Mouse (Mus musculus): ENCODE results near the gene 1700069L16Rik. TPM values are rescaled to one million over a fixed set of nuclear protein-coding genes. Genes with fewer than 3 reads are reported as not detected.

The 1700069L16Rik gene
- polyA plus RNA-seq, 1 experiment from 2014 or later: not detected

DNA sequence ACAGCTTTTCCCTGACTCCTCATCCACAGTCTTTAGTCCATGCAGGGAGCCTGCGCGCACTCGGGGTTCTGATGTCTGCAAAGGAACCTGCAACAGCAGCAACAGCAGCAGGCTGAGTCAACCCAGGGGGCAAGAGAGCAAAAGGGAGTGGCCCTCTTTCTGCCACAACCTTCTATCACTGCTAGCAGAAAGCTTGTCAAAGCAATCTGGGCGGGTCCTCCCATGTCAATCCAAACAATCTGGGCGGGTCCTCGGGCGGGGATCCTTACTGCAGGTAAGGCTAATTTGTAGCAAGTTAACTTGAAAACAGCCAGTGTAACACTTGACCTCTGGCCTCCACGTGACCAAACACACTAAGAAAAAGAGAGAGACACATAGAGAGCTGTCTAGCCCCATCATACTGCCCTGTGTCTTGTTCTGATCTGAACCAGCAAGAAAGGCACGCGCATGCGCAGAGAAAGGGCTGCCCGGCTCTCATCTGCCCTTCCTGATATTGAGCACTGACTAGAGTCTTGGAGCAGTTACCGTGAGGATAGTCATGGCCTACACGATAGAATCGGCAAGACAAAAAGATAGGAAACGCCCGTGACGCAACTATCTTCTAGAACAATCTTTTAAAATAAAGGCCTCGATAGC, 24.1 kb downstream of the 1700069L16Rik start:
- Histone ChIP-seq H3K4me2 (ENCODE audit: low read depth, low read length) (no peak overlapping the region), H3K4me3 (ENCODE audit: low read length) (no peak overlapping the region), H3K36me3 (ENCODE audit: control insufficient read depth, insufficient read depth, low read length) (no peaks in the 10 kb centered on the region), H3K9ac (ENCODE audit: low read length) (no peak overlapping the region), H3K27me3 (ENCODE audit: control insufficient read depth, insufficient read depth, low read depth, low read length) (no peaks in the 10 kb centered on the region), H3K27ac (ENCODE audit: low read length) (no peak overlapping the region), H3K9me3 (ENCODE audit: control insufficient read depth, low read length) (no peaks in the 10 kb centered on the region), H3K4me1 (replicated peaks; ENCODE audit: control insufficient read depth, insufficient read depth, low read length) (peaks cover 9% of the 10 kb centered on the region)
- ATAC-seq (ENCODE audit: low read depth): no peak
- 76% methylated on average over 19 of the region's 19 CpGs for WGBS

DNA sequence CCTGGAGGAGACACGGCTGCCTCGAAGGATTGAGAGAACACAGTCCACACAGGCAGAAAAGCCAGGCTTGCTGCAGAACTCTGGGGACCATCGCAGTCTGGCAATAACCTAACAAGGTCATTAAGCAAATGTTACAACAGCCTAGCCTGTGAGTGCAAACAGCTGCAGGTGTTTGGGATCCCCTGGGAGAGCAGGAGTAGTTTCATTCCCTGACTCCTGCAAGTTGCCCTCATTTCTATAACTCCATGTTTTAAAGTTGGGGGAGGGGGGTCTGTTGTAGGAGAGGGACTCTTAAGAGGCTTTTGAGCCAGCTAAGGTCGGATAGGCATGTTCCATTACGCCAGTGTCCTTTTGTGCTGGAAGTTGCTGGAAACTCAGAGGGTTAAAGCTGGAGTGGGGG, 30.2 kb downstream of the 1700069L16Rik start:
- Histone ChIP-seq H3K4me2 (ENCODE audit: low read depth, low read length) (no peak overlapping the region), H3K4me1 (replicated peaks; ENCODE audit: control insufficient read depth, insufficient read depth, low read length) (no peaks in the 10 kb centered on the region; the same call in 1 of the 2 replicates), H3K36me3 (ENCODE audit: control insufficient read depth, insufficient read depth, low read length) (no peaks in the 10 kb centered on the region), H3K27me3 (ENCODE audit: control insufficient read depth, insufficient read depth, low read depth, low read length) (no peaks in the 10 kb centered on the region), H3K27ac (ENCODE audit: low read length) (no peak overlapping the region), H3K4me3 (ENCODE audit: low read length) (no peak overlapping the region), H3K9ac (ENCODE audit: low read length) (no peak overlapping the region), H3K9me3 (ENCODE audit: control insufficient read depth, low read length) (no peaks in the 10 kb centered on the region)
- 50% methylated on average over 5 of the region's 5 CpGs for WGBS
- no peak for ATAC-seq (ENCODE audit: low read depth)

DNA sequence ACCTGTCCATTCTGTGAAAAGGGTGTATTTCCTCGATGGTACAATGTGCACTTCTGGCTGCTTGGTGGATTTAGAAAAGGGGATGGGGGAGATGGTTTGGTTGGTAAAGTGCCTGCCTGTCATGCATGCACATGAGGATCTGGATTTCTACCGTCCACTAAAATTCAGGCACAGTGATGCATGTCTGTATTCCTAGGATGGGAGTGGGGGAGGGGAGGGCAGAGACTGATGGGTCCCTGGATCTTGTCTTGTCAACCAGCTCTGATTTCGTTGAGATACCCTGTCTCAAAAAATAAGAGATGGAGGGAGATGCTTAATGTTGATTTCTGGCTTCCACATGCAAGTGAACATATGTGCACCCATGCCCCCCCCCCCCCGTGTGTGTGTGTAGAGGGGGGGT, 30.6 kb downstream of the 1700069L16Rik start:
- H3K9ac ChIP-seq (ENCODE audit: low read length): no peak overlapping the region
- no peak for ATAC-seq (ENCODE audit: low read depth)
- no peaks in the 10 kb centered on the region for H3K36me3 ChIP-seq (ENCODE audit: control insufficient read depth, insufficient read depth, low read length)
- no peak overlapping the region for H3K4me3 ChIP-seq (ENCODE audit: low read length)
- no peaks in the 10 kb centered on the region for H3K9me3 ChIP-seq (ENCODE audit: control insufficient read depth, low read length)
- no peaks in the 10 kb centered on the region for H3K27me3 ChIP-seq (ENCODE audit: control insufficient read depth, insufficient read depth, low read depth, low read length)
- WGBS: 51% methylated on average over 4 of the region's 4 CpGs
- H3K27ac ChIP-seq (ENCODE audit: low read length): no peak overlapping the region
- H3K4me1 ChIP-seq (replicated peaks; ENCODE audit: control insufficient read depth, insufficient read depth, low read length): no peaks in the 10 kb centered on the region; the same call in 1 of the 2 replicates
- no peak overlapping the region for H3K4me2 ChIP-seq (ENCODE audit: low read depth, low read length)

DNA sequence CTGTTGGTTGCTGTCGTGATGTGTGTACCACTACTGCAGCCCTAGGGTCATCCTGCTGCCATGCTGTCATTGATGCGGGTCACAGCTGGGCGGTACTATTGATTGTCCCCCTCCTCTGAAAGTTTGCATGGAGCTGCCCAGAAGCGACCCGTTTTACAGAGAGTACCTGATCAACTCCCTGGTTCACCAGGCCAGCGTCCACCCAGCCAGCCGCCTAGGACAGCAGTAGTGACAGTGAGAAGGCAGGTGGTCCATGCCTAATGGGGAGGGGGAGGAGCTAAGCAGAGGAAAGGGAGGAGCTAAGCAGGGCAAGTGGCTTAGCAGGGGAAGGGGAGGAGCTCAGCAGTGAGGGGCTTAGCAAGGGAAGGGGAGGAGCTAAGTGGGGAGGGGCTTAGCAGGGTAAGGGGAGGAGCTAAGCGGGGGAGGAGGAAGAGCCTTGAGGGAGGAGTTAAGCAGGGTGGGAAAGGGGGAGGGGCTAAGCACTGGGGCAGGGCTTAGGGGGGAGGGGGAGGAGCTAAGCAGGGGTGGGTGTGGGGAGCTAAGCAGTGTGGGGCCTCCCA, 31.3 kb downstream of the 1700069L16Rik start:
- no peak overlapping the region for H3K4me2 ChIP-seq (ENCODE audit: low read depth, low read length)
- H3K9ac ChIP-seq (ENCODE audit: low read length): no peak overlapping the region
- H3K27me3 ChIP-seq (ENCODE audit: control insufficient read depth, insufficient read depth, low read depth, low read length): no peaks in the 10 kb centered on the region
- H3K4me1 ChIP-seq (replicated peaks; ENCODE audit: control insufficient read depth, insufficient read depth, low read length): no peaks in the 10 kb centered on the region; the same call in 1 of the 2 replicates
- no peak for ATAC-seq (ENCODE audit: low read depth)
- H3K36me3 ChIP-seq (ENCODE audit: control insufficient read depth, insufficient read depth, low read length): no peaks in the 10 kb centered on the region
- no peak overlapping the region for H3K4me3 ChIP-seq (ENCODE audit: low read length)
- no peak overlapping the region for H3K27ac ChIP-seq (ENCODE audit: low read length)
- WGBS: 85% methylated on average over 8 of the region's 8 CpGs
- H3K9me3 ChIP-seq (ENCODE audit: control insufficient read depth, low read length): no peaks in the 10 kb centered on the region

DNA sequence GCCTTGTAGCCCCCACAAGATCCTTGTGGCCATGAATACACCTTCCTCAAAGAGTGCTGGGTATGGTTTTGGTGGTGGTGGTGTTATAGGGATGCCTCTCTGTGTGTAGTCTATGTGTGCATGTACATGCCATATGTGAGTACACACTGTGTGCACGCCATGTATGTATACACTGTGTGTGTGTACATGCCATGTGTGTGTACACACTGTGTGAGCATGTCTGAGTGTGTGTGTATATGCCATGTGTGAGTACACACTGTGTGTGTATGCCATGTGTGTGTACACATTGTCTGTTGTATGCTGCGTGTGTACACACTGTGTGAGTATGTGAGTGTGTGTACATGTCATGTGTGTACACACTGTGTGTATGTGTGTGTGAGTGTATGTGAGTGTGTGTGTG, 33.7 kb downstream of the 1700069L16Rik start:
- H3K27me3 ChIP-seq (ENCODE audit: control insufficient read depth, insufficient read depth, low read depth, low read length): no peaks in the 10 kb centered on the region
- ATAC-seq (ENCODE audit: low read depth): no peak
- H3K27ac ChIP-seq (ENCODE audit: low read length): no peak overlapping the region
- H3K4me2 ChIP-seq (ENCODE audit: low read depth, low read length): no peak overlapping the region
- no peaks in the 10 kb centered on the region for H3K9me3 ChIP-seq (ENCODE audit: control insufficient read depth, low read length)
- H3K4me1 ChIP-seq (replicated peaks; ENCODE audit: control insufficient read depth, insufficient read depth, low read length): no peaks in the 10 kb centered on the region; the same call in 1 of the 2 replicates
- H3K4me3 ChIP-seq (ENCODE audit: low read length): no peak overlapping the region
- WGBS: 86% methylated on average over 2 of the region's 2 CpGs
- H3K9ac ChIP-seq (ENCODE audit: low read length): no peak overlapping the region
- H3K36me3 ChIP-seq (ENCODE audit: control insufficient read depth, insufficient read depth, low read length): no peaks in the 10 kb centered on the region

DNA sequence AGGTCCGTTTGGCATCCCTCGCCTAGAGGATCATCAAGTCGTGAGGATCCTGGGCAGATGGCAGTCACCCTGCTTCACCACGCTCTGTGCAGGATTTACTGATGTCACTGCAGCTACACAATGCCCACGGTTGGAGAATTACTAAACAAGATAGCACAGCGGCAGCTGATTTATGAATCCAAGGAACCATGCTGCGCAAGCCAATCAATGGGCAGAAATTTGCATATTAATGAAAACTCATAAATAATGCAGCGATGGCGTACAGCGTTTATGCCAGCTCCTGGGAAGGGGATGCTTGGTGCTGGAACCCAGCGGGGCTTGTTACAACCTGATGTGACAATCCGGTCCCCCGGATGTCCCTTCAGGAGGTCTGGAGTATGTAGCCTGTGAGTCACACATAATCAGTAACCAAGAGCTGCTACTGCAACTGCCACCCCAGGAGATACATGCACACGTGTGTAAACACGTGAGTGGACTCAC, 34.5 kb downstream of the 1700069L16Rik start:
- WGBS: 76% methylated on average over 15 of the region's 15 CpGs
- Histone ChIP-seq H3K9me3 (ENCODE audit: control insufficient read depth, low read length) (no peaks in the 10 kb centered on the region), H3K36me3 (ENCODE audit: control insufficient read depth, insufficient read depth, low read length) (no peaks in the 10 kb centered on the region), H3K9ac (ENCODE audit: low read length) (no peak overlapping the region), H3K4me3 (ENCODE audit: low read length) (no peak overlapping the region), H3K4me2 (ENCODE audit: low read depth, low read length) (no peak overlapping the region), H3K27me3 (ENCODE audit: control insufficient read depth, insufficient read depth, low read depth, low read length) (no peaks in the 10 kb centered on the region), H3K4me1 (replicated peaks; ENCODE audit: control insufficient read depth, insufficient read depth, low read length) (no peaks in the 10 kb centered on the region; the same call in 1 of the 2 replicates), H3K27ac (ENCODE audit: low read length) (no peak overlapping the region)
- ATAC-seq (ENCODE audit: low read depth): no peak

DNA sequence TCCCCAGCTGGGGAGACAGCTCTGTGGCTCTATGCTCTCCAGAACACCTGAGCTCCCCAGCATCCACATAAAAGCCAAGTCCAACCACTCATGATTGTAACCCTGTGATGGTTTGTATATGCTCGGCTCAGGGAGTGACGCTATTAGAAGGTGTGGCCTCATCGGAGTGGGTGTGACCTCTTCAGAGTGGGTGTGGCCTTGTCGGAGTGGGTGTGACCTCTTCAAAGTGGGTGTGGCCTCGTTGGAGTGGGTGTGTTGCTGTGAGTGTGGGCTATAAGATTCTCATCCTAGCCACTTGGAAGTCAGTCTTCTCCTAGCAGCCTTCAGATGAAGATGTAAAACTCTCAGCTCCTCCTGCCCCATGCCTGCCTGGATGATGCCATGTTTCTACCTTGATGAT, 37.1 kb downstream of the 1700069L16Rik start:
- Histone ChIP-seq H3K4me3 (ENCODE audit: low read length) (no peak overlapping the region), H3K27ac (ENCODE audit: low read length) (no peak overlapping the region), H3K36me3 (ENCODE audit: control insufficient read depth, insufficient read depth, low read length) (no peaks in the 10 kb centered on the region), H3K4me1 (replicated peaks; ENCODE audit: control insufficient read depth, insufficient read depth, low read length) (no peaks in the 10 kb centered on the region), H3K4me2 (ENCODE audit: low read depth, low read length) (no peak overlapping the region), H3K9me3 (ENCODE audit: control insufficient read depth, low read length) (no peaks in the 10 kb centered on the region), H3K27me3 (ENCODE audit: control insufficient read depth, insufficient read depth, low read depth, low read length) (no peaks in the 10 kb centered on the region), H3K9ac (ENCODE audit: low read length) (no peak overlapping the region)
- WGBS: 75% methylated on average over 5 of the region's 5 CpGs
- ATAC-seq (ENCODE audit: low read depth): no peak

DNA sequence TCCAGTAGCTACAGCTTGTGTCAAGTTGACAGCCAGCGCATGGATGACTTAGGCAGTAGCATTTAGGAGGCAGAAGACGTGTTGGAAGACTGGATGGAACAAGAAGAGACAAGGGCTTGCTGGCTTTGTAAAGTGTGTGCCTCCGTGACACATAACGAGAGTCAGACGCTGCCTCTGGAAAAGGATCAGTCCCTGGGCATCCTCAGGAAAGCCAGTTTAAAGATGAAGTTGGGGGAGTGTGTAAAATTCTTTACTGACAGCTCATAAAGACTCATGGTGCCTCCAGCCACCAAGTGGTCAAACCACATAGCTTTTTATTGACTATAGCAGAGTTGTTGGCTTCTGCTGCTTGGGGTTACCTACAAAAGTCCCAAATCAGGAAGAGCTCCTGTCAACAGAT, 39.1 kb downstream of the 1700069L16Rik start:
- WGBS: 54% methylated on average over 5 of the region's 5 CpGs
- H3K9me3 ChIP-seq (ENCODE audit: control insufficient read depth, low read length): no peaks in the 10 kb centered on the region
- no peaks in the 10 kb centered on the region for H3K4me1 ChIP-seq (replicated peaks; ENCODE audit: control insufficient read depth, insufficient read depth, low read length)
- no peaks in the 10 kb centered on the region for H3K36me3 ChIP-seq (ENCODE audit: control insufficient read depth, insufficient read depth, low read length)
- no peak overlapping the region for H3K4me3 ChIP-seq (ENCODE audit: low read length)
- H3K4me2 ChIP-seq (ENCODE audit: low read depth, low read length): no peak overlapping the region
- H3K27me3 ChIP-seq (ENCODE audit: control insufficient read depth, insufficient read depth, low read depth, low read length): no peaks in the 10 kb centered on the region
- no peak for ATAC-seq (ENCODE audit: low read depth)
- H3K9ac ChIP-seq (ENCODE audit: low read length): no peak overlapping the region
- no peak overlapping the region for H3K27ac ChIP-seq (ENCODE audit: low read length)

DNA sequence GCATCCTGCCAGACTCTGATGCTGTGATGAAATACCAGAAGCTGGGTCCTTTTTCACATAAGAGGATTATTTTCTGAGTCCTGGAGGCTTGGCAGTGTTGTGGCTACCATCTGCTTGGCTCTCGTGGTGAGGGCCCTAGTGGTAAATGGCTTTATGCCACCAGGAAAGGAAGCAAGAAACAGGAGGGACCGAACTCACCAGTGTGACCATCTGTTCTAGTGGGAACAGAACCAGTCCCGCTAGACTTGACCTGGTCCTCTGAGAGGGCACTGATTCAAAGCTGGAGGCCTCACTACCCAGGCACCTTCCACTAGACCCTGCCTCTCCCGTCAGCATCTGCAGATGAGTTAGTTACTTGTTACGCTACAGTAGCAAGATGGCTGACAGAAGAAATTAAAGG, 41.3 kb downstream of the 1700069L16Rik start:
- no peak for ATAC-seq (ENCODE audit: low read depth)
- WGBS: 67% methylated on average over 5 of the region's 5 CpGs
- no peak overlapping the region for H3K4me3 ChIP-seq (ENCODE audit: low read length)

More for the DNA sequence above, 41.3 kb downstream of the 1700069L16Rik start:
- no peaks in the 10 kb centered on the region for H3K36me3 ChIP-seq (ENCODE audit: control insufficient read depth, insufficient read depth, low read length)
- no peak overlapping the region for H3K27ac ChIP-seq (ENCODE audit: low read length)
- no peak overlapping the region for H3K9ac ChIP-seq (ENCODE audit: low read length)
- H3K27me3 ChIP-seq (ENCODE audit: control insufficient read depth, insufficient read depth, low read depth, low read length): no peaks in the 10 kb centered on the region
- H3K9me3 ChIP-seq (ENCODE audit: control insufficient read depth, low read length): no peaks in the 10 kb centered on the region
- H3K4me2 ChIP-seq (ENCODE audit: low read depth, low read length): no peak overlapping the region
- no peaks in the 10 kb centered on the region for H3K4me1 ChIP-seq (replicated peaks; ENCODE audit: control insufficient read depth, insufficient read depth, low read length)
